Mouse (Mus musculus) layer of hippocampus, postnatal 25 days (tissue): ENCODE data around the gene Mthfsl. TPM values are rescaled to one million over a fixed set of nuclear protein-coding genes. Genes with fewer than 3 reads are reported as not detected.
"Not testable (repeated sequence)": the region's sequence is repeated elsewhere in the genome, so short reads cannot be mapped to it uniquely, and the experiment has no call there.

Source experiments
- DNase-seq, 2 experiments: peaks; one replicate each; pipeline ENCODE4 v3.0.0; 2022; ENCODE audit warnings: mixed read lengths in 2 of 2, low spot score in 1 of 2; ENCODE audit errors: extremely low spot score in 1 of 2
- total RNA-seq, 2 experiments: library from RNA; stranded (reverse); gene quantifications; 2 replicates each; pipeline ENCODE4 v1.2.3; 2021

Gene Mthfsl
- 10 to 100 TPM; 24.4 to 30.7 TPM for total RNA-seq

DNA sequence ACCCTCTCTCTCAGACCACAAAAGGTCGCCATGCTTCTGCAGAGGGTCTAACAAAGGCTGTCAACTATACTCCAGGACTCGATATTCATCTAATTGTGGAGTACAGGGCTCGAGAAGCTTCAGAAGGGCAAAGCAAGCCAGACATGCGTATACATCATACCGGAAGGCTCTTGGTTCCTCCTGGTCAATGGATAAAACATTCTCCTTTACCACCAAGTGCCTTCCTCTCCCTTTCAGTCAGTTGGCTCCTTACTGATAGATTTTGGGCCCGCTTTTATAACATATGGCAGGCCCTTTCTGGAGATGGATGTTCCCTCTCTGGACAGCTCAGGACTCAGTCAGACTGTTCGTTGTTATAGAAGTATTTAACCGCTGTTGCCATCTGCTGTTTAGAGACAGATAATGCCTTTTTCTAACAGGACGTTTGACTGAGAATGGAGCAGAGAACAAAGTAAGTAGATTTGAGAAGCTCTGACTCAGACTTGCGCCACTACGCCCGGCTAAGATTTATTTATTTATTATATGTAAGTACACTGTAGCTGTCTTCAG is at the start of gene Mthfsl:
Mthfsl (minus strand) TSS at position 308 of the 549 bp plus-strand sequence.
- DNase-seq, result peak in 1 of 2 experiments; percentile 41

DNA sequence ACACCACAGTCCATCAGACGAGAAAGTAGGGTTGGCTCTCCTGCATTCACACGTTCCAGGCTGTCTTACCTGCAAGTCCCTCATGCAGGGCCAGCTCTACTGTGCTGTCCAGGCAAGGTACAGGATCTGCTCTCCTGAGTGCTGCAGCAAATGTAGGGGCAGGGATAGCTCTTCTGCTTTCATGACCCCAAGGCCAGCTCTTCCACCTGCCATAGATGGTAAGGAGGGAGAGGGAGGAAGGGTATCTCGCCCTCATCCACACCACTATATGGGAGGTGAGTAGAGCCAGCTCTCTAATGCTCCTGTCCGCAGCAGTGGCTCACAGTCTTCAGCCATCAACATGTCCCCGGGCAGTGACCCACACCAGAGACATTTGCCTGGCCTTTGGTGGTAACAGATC is 49.4 kb upstream of the Mthfsl start:
- not testable (repeated sequence) for DNase-seq

DNA sequence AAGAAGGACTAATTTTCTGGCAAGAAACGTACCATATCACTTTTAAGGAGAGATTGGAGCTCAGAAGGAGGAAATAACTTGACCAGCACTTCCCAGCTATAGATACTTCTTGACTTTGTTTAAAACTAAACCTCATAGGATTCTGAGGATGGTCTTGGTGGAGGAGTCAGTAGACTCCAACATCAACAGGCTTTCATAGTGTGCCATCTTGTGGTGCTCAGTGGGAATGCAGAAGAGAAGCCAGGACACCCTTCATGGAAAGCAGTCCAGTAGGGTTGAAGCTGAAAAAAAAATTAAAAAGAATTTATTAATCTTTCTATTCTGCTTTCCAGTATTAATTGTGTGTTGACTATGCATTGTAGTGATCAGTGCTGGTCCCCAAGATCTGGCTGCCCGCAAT is 26.6 kb upstream of the Mthfsl start:
- peak in 1 of 2 experiments; percentile 62 for DNase-seq

DNA sequence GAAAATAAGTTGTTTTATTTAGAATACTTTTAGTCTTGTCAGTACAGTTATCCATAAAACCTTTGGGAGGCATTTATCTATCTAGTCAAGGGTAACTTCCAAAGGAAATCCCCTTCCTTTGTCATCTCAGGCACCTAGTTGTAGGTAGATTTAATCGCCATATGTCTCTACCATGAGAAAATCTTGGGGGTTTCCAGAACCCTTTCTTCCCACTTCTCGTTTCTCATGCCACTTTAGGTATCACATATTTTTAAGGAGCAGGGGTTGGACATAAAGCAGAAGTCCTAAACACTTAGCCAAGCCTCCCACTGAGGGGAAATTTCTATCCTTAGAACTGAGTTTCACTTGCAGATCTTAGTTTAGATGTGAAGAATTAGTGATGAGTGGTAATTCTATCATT is 25.9 kb upstream of the Mthfsl start:
- DNase-seq, result not testable (repeated sequence)

DNA sequence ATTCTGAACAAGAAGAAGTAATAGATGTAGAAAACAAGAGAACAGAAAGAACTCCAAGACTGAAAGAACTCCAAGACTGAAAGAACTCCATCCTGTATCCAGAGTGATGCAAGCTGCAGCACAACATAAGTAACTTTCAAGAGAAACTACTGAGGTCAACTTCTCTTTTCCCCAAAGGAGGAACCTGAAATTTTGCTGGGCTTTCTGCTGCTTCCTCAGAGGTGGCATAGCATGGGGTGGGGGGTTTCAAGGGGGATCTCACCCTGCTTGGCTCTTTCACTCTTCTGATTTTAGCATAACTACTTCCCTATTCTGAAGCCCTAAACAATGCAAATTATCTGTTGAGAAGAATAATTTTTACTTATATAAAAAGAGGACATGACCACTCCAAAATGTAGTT is 15.2 kb upstream of the Mthfsl start:
- DNase-seq, result not testable (repeated sequence)

DNA sequence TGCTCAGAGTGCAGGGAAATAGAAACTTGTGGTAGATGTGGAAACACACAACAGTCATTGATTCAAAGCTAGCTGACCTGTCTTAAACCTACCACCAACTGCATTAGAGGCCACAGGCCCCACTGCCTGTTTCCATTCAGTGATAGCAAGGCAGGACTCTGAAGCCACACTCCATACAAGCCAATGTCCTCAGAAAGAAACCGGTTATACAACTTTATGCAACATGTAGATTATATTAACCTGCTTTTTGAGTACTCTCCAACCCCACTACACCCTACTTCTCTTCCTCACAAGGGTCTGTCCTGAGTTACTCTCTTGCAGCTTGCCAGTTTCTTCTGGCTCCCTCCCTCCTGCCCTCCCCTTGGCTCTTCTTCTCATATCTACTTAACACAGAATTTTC is 13.1 kb upstream of the Mthfsl start:
- DNase-seq, result not testable (repeated sequence)

DNA sequence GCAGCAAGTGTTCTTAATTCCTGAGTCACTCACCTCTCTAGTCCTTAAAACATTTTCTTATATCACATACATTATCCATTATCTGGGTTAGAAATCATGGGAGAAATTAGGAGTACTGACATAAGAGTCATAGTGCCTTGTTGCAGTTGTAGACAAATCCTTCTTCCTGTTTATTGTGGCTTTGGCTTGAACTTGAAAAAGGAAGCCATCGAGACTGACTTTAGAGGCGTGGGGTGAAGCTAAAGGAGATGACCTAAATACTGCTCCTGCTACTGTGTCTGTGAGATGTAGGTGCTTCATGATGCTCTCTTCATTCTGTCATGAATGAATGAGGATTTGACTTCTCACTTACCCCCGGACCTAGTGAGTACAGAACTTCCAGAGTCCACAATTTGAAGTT is 12.2 kb upstream of the Mthfsl start:
- not testable (repeated sequence) for DNase-seq

DNA sequence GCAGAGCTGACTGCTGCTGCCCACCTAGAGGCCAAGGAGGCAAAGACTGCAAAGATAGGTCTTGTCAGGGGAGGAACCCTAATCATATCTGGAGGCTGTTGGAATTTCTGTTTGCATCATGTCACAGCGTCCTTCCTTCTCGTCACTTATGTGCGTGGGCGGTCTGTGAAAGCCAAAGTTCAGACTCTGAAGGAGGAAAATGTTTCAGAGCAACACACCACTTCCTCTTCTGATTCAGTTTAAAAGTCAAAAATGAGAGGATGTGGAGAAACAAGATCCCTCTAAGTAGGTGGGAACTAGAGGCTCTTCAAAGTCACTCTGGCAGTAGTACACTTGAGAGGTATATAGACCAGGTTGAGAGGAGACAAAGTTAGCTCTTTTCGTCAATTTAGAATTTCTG is 11.6 kb upstream of the Mthfsl start, which contains the start of gene Bcl2a1d:
Bcl2a1d (minus strand) TSS at position 187 of the 400 bp plus-strand sequence.
- not testable (repeated sequence) for DNase-seq

DNA sequence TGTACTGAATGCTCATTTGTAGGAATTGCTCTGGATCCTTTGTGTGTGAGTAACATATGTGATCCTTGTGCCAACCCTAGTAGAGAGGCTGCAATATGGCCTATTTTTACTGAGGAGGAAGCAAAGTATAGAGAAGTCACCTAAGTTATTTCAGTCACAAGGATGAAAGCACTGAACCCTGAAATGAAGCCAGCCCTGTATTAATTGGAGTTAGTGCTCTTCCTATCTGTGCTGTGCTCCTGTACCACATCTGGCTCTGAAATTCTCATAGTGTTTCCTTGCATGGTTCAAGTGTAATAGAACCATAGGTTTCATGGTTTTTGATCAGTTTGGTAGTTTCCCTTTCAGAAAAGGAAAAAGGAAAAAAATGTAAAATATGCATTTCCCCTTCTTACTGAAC is 8.2 kb upstream of the Mthfsl start:
- not testable (repeated sequence) for DNase-seq

DNA sequence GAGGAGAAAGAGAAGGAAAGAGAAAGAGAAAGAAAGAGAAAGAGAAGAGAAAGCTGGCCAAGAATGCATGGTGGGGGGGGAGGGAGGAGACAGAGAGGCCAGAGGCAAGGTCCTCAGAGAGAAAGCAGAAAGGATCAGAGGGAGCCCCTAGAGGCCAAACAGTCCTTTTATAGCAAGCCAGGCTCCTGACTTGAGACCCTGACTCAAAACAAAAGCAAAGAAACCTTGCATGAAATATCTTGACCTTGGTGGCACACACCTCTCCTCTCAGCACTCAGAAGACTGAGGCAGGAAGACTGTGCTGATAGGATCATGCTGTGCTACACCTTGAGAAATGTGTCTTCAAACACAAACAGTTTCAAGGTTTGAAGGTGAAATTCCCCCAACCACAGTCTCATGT is 1.5 kb upstream of the Mthfsl start:
- DNase-seq, result not testable (repeated sequence)

DNA sequence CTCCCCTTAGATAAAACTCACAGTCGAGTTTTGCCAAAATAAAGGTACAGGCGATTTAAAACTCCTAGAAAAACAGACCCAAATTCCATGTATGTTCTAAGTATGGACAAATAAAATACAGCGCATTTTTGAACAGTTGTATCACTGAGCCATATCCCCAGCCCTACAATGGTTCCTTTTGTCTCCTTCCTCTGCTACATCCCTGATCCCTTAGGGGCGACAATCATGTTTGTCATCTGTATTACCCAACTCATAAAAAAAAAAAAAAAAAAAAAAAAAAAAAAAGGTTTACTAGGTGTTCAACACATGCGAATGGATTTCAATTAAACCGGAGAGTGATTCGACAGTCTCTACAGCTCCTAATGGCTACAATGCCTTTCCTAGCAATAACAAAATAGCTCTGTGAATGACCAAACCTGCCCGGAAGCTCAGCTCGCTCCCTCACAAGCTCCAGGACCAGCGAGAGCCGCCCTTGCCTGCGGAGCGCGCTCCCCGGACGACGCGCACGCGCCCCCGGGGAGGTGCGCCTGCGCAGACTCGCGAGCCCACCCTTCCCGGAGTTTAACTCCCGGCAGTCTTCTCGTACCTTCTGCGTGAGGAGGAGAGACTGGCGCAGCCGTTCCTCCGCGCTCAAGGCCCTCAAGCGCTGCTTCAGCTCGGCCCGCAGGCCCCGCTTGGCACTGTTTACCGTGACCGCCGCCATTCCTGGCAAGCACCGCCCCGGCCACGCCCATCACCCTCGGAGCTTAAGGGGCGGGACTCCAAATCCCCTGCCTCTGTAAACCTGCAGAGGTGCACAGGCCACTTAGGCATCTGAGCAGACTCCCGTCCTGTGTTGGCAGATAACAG is 799 bp downstream of the Mthfsl start:
- DNase-seq, result peak in 1 of 2 experiments; percentile 16

DNA sequence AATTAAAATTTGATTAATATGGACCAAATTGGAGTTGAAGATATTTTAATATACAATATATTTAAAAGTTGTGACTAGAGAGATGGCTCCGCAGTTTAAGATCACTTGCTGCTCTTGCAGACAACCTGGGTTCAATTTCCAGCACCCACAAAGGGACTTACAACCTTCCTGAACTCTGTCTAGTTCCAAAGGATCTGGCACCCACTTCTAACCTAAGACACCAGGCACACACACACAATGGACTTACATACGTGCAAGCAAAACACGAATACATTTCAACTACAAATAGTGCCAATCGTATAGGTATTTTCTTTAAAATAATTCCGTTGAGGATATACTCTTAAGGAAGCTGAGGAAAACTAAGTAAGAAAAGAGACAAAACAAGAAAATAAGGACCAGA is 1.5 kb downstream of the Mthfsl start:
- DNase-seq, result not testable (repeated sequence)

DNA sequence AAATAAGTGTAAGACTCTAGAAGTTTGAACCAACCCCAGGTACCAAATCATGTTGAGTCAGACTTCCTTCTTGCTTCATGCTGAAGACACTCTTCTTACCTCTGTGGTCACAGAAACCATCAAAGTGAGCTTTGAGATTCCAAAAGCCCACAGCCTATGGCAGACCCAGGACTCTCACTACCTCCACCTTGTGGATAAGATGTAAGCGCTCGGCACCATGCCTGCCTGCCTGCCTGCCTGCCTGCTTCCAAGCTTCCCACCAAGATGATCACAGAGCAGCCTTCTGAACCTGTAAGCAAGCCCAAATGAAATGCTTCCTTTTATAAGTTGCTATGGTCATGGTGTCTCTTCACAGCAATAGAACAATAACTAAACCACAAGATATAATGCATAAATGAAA is 2.0 kb downstream of the Mthfsl start:
- DNase-seq, result peak in 1 of 2 experiments; percentile 33

DNA sequence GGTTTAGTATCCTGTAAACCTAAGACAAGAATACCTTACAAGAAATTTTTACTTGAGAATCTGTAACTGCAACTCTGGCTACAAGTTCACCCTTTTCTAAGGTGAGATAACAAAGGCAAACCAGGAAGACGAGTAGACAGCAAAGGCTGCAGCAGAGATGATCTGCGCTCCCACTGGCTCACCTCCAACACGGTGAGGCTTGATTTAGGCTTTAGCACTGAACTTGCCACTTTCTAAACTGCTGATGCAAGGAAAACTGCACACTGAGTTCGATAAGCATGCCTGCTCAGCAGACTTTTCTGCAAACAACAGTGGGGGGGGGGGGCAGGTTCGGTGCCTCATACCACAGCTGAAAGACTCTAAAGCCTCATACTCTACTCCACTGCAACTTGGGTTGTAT is 5.6 kb downstream of the Mthfsl start:
- not testable (repeated sequence) for DNase-seq

DNA sequence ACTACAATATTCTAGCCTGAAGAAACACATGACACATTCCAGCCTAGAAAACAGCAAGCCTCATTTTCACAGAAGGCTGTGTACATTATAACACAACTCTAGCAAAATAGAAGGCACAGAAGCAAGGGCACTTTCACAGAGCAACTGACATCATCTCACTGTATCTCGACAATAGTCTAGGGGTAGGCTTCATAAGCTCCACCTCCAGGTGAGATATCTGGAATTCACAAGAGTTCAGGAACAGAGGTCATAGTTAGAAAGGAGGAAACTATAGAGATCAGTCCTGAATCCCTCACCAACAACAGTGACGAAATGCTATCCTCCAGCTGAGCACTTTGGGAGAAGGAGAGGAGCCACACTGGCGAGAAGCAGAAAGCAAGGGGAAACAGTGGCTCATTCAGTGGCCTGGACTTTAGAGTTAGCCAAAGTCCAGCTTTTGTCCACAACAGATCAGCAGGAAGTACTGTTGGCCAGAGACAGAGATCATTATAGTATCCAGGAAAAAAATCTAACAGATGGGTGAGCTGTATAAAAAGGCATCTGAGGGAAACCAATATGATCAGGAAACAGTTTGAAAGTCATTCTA is 7.8 kb downstream of the Mthfsl start:
- DNase-seq, result not testable (repeated sequence)

DNA sequence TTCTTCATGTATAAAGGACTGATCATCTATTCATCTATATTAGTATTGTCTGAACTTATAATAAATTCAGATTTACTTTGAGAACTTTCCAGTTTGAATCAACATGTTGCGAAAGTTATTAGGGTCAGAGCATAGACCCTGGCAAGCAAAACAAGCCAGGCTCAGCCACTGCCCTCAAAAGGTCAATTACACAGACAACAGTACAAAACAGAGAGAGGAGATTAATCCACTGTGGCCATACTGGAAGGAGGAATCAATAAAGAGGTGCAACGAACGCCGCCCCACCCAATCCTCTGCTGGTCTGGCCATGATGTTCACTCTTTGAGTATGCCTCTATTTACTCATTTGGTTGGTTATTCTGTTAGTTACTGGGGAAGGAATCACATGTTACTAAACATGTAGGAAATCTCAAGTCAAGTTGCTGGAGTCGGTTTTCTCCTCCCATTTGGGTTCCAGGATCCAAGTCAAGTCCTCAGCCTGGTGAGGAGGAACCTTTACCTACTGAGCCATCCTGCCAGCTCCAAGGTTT is 9.1 kb downstream of the Mthfsl start:
- not testable (repeated sequence) for DNase-seq

DNA sequence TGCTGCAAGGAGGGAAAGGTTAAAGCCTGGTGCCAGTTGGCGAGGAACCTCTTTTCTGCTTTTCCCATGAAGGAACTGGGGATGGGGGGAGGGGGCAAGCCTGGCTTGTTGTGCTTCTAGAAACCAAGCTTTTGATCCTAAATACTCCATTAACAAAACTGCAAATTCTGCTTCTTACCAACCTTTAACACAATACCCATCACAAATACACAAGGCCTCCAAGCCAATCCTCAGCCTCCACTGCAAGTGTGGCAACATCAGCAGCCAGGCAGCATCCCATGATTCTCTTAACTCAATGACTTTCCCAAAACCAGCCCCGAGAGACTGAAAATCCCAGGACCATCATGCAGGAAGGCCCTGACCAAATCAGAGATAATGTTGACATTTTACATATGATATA is 9.7 kb downstream of the Mthfsl start:
- DNase-seq, result not testable (repeated sequence)

DNA sequence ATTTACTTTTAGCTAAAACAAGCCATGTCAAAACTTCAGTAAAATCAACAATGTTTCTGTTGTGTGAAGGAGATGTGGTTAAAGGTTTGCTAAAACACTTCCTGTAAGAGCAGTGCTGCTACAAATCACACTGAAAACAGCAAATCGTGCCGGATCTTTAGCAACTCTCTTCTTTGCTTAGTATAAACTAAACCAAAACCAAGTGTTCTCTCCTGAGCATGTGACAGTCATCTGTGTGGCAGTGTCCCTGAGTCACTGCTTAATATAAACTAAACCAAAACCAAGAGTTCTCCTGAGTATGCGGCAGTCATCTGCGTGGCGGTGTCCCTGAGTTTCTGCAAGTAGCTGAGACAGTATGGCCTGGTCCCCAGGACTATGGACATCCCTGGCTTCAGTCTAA is 10.3 kb downstream of the Mthfsl start:
- not testable (repeated sequence) for DNase-seq

DNA sequence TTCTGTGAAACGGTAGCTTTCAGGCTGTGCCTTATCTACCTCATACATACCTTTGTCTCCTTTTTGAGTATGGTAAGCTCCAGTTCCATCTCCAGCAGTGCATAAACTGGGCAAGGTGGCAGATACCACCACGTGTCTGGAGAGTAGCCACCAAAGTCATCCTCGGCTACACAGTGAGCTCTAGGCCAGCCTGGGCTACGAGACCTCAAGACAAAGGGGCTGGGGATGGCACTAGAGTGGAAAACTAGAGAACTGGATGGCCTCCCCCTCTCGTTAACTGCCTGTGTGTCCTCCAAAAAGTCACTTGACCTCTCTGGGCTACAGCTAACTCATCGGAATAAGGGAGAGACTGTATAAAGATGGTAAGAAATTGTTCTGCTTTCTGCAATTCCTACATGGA is 10.8 kb downstream of the Mthfsl start:
- DNase-seq, result no peak

DNA sequence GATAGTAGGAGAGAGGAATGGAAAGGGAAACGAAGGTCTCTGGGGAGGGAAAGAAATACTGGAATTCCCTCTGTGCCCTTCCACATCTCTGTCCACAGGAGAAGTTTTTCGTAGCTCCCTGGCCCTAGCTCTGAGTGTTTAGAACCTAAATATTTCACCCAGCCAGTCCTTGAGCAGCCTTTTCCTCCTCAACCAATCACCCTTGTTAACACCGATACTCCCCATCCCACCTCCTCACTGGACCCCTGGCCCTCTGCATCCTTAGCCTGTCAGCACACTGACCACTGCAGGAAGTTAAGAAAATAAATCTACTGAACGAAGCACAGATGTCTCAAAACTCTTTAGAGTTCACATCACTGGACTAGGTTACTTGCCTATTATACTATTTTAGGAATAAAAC is 13.4 kb downstream of the Mthfsl start:
- DNase-seq, result no peak

DNA sequence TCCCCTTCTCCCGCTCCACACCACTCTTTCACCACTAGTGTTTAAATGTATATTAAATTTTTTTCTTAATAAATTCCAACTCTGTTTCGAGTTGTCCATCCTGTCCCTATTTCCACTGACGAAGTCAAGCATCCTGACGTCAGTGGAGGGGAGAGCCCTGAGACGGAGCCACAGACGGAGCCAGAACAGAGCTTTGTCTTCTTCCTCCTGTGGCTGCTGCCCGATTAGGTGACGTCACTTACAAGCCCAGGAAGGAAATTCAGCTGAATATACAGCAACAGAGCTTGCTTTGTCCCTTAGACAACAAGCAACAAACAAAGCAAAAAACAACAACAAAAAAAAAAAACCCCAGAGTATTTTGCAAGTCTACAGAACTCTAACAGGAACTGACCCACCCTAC is 14.9 kb downstream of the Mthfsl start:
- DNase-seq, result not testable (repeated sequence)
